Mouse (Mus musculus) kidney, adult 11 months (tissue): ENCODE measurements around the gene Ankdd1a.
A peak's percentile ranks its signal among the peaks of the same experiment; 100 is the strongest.

Source experiments
- DNase-seq: peaks from one replicate; pipeline ENCODE4 v3.0.0; 2022

The Ankdd1a gene

DNA sequence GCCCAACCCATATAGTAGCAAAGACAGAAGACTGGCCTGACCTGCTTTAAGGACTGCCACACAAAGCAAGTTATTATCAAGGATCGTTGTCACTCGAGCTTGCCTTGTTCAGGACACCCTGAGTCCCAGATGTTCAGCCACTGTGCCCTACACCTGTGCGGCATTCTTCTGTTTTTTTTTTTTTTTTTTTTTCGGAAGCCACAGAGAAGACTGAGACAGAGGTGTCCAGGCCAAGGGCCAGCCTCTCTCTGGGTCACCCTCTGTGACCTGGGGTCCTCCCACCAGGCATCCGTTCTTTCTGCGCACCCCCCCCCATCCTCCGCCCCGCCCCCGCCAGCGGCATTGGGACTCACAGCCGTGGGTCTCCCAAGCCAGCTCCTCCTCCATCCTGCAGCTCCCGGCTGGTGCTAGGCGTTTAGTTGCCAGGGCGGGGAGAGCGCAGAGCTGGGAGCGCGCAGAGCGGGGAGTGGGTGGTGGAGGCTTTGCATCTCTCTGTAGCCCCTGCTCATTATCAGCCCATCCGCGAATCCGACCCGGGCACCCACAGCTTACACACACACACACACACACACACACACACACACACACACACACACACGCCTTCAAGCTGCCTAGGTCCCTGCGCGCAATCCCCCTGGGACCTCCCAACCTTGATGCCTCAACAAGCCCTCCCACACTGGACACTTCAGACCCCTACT is at the start of gene Ankdd1a:
Gene Ankdd1a (minus strand): TSS at position 387 of the 698 bp plus-strand sequence.
- DNase-seq: no peak

DNA sequence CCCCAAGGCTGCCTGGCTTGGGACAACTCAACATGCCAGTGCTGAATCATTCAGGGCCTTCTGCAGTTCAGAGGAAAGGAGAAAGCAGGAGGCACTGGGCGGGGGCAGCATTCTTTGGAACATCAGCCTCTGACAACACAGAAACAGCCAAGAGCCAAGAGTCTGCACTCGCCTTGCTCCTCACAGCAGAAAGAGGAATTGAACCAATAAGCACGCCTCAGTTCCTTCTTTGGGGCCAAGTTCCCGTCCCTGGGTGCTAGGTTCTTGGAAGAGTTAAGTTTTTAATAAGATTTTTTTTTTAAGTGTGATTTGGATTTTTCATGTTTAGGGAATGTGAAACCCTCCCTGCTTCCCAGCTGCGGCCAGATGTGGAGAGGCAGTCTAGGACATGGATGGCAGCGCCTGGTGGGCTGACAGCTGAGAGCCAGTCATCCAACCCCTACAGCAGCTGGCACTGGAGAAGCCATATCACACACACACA is 49.5 kb upstream of the Ankdd1a start:
- no peak for DNase-seq

DNA sequence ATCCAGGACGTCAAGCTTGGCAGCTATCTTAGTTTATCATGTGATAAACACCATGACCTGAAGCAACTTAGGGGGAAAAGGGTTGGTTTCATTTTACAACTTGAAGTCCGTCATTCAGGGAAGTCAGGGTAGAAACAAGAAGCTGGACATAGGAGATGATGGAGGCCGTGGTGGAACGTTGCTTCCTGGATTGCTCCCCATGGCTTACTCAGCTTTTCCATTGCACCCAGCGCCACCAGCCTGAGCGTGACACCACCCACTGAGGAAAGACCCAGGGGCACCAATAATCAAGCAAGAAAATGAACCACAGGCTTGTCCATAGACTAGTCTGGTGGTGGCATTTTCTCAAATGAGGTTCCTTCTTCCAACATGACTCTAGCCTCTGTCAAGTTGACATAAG is 48.8 kb upstream of the Ankdd1a start:
- no peak for DNase-seq

DNA sequence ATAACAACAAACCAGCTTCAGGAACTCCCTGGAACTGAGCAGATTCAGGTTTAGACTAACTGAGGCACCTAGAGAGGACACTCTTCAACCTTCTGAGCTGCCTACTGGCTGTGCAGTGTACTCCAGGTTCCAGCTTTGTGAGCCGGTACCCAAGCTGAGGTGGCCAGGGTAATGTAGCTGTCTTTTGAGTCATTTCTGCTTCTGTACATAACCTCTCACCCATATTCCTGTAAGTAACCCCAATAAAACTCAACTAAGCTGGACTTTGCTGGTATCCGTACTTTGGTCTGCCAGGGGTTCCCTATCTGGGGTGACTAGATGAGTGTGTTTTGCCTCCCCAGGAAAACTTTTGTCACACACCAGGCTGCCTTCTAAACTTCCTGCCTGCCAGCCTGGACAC is 44.7 kb upstream of the Ankdd1a start:
- DNase-seq: no peak

DNA sequence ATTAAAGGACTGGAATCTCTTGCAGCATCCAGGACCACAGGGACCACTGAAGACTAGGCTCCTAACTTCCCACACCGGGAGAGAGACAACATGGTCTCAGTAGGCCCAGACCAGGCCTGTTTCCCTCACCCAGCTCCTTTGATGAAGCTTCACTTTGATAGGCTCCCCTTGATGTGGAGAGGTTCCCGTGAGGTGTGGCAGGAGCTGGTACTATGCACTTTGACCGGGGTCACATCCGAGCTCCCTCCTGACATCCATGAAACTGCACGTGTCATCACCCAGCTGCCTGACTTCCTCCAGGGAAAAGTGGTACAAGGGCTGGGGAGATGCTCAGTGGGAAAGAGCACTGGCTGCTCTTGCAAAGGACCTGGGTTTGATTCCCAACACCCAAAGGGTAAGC is 43.1 kb upstream of the Ankdd1a start:
- no peak for DNase-seq

DNA sequence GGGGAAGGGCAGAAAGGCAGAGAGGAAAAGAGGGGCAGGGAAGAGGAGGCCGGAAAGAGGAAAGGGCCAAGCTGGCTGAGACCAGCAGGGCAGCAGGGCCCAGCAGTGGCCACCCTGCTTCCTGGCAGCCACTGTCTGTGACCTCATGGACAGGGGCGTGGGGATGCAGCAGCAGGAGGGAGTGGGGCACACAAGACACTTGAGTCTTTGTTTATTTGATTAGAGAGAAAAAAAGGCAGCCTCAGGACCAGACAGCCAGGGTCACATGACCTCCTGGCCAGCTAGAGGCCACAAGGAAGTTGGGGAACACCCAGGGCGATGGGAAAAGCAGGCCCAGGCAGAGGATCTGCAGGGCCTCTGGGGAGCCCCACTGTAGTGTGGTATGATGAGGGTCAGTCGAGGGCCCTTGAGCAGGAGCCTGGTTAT is 42.1 kb upstream of the Ankdd1a start:
- peak; percentile 54 for DNase-seq

DNA sequence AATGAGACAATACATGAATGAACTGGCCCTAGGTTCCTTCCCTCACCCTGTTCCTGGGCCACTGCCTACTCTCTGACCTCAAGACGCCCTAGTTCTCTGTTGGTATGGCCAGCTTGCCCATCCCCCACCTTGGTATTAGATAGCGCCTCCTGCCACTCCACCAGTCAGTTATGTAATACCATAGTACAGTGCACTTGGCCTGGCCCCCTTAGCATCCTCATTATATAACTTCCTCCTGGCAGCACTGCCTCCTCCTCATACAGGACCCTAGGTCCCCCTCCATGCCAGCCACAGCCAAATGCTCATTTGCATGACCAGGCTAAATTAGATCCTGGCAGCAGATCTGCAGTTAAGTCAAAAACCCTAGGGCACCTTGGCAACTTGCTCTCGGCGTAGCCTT is 41.0 kb upstream of the Ankdd1a start:
- DNase-seq: peak; percentile 67

DNA sequence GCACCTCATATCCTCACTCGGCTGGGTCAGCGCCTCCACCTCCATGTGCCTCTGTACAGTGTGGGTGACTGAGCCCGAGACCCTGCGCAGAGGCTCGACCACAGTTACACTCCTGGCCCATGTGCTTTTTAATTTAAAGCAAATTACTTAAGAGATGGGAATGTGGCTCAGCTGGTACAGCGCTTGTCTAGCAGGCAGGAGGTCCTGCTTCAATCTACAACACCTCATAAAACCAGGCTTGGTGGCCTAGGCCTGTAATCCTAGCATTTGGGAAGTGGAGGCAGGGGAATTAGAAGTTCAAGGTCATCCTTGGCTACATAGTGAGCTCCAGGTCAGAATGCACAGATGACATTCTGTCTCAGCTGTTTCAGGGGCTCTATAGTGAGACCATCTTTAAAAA is 38.8 kb upstream of the Ankdd1a start:
- no peak for DNase-seq

DNA sequence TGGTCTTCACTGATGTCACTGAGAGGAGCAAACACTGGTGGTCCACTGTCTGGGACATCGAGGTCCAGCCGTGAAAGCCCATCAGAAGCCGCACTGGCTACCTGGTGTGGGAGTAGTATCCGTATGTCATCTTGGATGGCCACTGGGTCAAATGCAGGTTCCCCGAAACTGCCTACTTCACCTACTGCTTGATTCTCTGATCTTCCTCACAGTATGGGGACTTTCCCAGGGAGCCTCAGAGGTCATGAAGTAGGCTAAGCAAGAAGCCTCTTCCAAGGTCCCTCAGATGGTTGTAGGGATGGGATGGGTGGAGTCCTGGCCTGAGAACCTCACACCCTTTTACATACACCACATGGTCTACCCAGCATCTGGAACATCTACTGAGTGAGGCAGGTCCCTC is 37.0 kb upstream of the Ankdd1a start:
- no peak for DNase-seq

DNA sequence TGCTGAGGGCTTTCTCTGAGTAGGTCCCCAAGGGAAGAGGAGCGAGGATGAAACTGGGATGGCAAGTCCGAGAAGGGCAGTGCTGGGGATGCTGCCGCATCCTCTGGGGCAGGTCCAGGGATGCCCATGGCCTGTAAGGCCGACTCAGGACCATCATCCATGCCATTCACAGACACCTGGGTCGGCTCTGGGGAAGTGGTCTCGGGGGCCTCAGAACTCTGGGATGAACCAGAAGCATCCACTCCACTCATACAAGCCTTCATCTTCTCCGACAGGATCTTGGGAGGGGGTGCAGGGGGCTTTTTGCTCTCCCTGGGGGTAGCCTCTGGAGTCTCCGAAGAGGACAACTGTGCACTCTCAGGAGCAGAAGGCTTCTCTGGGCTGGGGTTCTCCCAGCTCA is 36.4 kb upstream of the Ankdd1a start:
- no peak for DNase-seq

DNA sequence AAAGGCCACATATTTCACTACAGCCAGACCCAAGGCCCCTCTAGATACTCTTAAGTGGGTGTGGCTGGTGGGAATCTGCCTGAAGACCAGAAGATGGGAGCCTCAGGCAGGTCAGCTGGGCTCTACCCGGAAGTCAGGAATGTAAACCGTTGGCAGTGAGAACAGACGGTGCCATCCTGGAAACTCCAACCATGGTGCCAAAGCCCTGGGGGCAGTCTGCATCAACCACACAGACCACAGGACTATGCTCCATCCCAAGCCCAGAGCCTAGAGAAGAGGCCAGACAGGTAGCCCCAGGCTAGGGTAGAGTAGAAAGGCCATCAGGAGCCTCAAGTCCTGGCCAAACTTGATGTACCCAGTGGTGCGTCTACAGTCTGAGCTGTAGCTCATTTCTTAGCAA is 35.6 kb upstream of the Ankdd1a start:
- no peak for DNase-seq

DNA sequence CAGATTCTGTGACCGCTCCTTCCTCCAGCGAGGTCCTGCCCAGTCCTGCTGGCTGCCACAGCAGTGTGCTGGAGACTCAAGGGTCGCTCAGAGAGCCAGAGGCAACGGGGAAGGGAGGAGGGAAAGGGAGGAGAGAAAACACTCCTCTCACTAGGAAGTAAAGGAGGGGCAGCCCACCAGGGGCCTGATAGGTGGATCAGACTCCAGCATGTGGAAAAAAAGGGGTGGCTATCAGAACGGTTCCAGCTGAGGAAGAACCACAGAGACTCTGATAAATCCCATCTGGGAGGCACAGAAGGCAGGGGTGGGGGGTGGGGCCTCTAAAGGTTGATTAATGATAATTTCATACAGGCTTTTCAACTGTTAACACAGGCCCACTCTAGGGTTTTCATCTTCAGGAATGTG is 35.0 kb upstream of the Ankdd1a start:
- no peak for DNase-seq

DNA sequence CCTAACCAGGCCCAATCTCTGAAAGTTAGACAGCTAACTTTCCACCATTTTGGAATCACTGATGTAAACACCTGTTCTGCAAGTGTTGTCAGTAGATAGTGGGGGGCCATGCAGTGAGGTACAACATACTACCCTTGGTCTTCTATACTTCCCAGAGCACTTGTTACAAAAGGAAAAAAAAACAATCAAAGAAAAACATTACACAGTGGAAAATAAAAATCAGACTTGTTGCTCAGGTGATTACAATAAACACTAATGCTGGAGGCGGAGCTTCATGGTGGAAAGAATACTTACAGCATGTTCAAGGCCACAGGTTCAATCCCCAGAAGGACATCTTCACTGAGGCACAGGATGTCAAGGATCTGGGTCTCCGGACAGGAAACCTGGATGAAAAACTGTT is 32.7 kb upstream of the Ankdd1a start:
- DNase-seq: no peak

DNA sequence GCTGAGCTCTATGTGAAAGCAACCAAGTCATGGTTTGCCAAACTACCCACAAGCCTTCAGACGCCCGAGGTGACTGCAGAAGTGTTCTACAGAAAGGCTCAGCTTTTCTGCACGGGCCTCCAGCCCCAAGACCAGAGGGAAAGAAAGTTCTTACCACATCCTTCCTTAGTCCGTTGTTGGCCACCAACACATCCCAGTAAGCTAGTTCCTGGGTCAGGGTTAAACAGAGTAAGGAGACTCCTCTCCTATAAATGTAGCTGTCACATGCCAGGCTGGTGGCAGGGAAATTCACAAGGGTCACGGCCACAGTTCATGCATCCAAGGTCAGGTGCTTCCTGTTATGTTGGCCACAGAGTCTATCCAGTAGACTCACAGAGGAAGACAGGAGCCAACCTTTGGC is 32.1 kb upstream of the Ankdd1a start:
- peak; percentile 64 for DNase-seq

DNA sequence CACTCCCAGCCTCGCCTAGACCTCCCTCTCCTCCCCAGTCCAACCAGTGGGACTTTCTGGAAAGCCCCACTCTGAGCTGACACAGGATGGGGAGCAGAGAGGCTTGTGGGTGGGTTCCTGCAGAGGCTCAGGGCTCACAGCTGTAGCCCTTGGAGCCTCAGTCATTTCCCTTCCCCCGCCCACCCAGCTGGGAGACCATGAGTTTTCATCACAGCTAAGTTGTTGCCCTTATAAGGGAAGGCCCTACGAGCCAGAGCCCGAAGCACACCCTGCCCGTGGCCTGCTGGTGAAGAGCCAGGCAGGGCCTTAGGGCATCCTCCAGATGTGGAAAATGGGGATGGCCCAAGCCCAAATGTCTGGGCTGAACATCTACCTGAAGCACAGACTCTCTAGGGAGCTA is 31.0 kb upstream of the Ankdd1a start:
- DNase-seq: peak; percentile 64

DNA sequence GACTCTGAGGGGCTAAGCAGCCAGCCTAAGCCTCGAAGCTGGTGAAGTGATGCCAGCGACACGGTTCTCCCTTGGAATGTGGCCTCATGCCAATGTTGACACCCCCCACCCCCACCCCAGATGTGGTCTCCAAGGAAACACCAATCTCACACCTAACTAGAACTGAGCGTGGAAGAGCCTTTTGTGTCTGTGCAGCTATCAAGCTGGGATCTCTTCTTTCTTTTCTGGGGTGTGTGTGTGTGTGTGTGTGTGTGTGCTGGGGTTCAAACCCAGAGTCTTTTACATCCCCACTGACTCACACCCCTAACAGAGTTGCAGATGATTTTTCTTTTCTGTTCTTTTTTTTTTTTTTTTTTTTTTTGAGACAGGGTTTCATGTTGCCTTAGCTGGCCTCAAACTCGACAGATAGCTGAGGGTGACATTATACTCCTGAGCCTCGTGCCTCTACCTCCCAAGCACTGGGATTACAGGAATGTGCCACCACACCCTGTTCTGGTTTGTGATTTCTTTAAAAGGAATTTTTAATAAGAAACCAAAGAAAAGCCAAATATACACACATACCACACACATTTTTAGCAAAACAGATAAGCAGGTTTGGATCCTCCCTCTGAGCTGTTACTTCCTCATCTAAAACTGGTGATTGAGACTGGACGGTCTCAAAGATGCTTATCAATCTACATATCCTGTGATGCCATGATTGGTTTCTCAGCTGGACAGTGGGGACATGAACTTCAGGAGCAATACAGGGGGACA is 30.3 kb upstream of the Ankdd1a start:
- no peak for DNase-seq

DNA sequence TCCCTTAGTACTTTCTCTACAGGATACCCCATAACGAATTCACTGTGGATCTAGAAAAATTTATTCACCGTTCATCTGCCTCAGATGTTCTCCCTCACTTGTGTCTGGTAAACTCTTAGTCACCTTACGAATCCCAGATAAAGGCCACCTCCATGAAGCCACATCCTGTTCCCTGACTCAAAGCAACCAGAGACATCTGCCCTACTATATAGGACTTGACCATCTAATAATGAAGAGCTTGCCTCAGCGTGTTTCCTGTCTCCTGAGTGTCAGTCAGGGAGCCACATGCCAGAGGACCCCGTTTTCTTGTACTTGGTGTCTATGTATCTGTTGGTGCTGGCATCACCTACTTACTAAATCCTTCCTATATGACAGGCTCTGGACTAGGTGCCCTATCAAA is 29.6 kb upstream of the Ankdd1a start:
- DNase-seq: no peak

DNA sequence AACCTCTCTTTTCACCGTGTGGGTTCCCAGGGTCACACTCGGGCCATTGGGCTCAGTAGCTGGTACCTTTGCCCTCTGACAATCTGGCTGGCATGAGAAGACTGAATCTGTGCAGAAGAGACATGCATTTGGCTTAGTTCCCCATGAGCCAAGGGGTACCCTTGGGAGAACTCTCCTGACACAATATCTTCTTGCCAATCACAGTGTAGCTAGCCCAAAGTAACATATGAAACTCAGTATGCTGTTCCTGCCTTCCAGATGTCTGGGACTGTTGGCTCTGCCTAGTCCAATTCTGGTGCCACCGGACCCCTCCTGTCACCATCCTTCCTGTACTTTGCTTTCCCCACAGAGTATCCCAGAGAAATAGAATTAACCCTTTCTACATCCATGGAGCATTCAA is 29.1 kb upstream of the Ankdd1a start:
- no peak for DNase-seq

DNA sequence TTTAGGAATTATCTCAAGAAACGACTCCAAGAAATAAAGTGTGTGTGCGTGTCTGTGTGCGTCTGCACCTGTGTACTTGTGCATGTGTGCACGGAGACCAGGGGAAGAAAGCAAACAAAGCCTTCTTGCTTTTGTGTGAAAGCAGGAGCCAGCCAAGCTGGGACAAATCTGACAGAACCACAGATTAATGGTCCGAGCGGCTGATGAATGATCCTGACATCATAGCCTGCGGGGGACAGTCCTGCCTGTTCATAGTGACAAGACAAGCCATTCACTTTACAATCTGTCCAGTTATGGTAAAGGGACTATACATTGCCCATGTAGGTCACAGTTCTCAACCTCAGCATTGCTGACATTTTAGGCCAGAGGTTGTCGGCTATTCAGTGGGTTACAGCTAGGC is 28.3 kb upstream of the Ankdd1a start:
- DNase-seq: no peak

DNA sequence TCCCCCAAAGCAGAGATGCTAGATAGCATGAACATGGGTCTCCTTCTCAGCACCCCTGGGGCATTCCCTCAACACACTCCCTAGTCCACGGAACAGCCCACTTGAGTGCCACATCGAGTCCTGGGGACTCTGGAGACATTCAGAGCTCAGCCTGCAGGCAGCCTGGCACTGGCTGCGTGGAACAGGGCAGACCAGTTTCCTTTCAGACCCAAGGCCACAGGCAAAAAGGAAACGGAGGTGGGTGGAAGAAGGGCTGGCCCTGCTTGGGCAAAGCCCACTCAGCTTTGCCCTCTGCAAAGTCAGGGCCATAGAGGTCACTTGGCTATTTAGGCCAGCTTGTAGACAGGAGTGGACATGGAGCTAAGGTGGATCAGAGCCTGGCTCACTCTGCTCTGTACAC is 27.9 kb upstream of the Ankdd1a start:
- DNase-seq: no peak

DNA sequence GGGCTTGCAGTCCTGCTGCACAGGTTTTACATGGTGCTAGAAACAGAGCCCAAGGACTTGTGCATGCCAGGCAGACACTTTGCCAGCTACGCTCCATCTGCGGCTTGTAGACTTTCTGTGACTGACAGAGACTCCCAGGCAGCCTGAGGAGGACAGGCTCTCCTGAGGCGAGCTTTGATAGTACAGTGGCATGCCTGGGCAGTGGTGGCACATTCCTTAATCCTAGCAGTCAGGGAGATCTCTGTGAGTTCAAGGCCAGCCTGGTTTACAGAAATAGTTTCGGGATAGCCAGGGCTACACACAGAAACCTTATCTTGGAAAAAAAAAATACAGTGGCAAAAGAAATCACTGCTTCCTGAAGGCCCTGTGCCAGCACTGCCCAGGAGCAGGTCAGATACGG is 27.1 kb upstream of the Ankdd1a start:
- DNase-seq: no peak

DNA sequence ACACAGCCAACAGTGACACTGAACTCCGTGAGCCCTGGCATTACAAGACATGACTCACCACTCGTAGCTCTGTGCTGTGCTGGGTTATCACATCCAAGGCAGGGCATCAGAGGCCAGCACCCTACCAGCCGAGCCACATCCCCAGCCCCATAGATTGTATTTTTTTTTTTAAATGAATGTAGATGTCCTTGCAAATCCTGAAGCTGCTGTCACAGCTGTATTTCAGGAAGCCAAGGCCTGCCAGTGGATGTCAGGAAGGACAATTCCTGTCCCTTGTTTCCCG is 26.4 kb upstream of the Ankdd1a start:
- DNase-seq: no peak

DNA sequence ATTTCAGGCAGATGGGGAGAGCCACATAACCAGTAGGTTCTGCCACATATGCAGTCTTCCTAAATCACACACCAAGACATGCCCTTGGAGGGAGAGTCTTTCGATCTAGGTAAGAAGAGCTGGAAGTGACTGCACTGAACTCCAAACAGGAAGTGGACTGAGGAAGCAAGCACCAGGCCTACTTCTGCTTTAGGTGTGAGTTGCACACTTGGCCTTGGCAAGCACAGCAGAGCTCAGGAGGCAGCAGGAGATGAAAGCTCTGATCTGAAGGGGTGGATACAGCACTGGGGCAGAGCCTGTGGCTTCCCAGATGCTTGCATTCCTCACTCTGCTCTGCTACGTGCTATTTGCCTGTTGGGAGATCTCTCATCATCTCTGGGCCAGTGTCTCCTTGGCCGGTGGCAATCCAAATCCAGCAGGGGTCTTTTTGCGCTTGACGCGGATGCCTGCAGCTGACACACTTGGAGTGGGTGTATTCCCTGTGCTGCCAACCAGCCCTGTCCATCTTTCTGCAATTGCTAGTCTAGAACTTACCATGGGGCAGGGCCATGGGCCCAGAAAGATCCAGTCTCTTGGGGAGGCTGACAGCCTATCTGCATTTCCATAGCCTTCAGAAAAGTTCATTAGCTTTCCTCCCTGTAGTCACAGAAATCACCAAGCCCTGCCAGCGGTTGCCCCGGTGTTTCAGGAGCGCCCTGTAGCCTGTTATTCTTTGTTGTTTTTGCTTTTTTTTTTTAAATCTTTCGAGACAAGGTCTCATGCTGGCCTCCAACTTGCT is 25.8 kb upstream of the Ankdd1a start:
- DNase-seq: no peak

DNA sequence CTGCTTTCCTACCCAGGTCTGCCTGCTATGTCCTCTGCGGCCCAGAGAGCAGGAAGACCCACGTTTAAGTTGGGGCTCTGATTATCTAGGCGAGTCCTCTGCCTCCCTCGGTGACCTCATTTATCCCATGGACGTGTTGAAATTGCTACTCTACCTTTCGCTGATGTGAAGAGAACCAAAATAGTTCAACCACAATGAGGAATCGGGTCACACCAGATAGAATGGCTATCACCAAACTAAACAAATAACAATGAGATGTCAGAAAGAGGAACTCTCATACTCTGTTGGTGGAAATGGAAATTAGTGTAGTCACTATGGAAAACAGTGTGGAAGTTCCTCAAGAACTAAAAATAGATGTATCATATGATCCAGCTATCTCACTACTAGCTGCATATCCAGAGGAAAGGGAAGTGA is 22.1 kb upstream of the Ankdd1a start:
- DNase-seq: no peak
